In the genomic region with DNA sequence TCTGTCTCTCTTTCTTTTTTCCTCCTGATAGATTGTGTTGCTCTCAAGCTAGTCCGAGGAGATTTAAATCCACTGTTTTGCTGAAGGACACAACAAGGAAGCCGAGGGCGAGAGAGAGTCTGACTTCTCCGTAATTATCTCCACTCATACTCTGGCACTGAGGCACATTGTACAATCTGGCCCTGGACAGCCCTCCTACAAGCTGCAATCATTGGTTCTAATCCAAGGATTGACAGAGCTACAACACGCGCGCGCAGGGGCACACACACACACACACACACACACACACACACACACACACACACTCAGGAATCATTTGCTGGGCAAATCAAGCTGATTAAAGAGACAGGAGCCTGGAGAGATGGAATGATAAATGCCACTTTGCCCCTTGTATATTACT, we compare ENCODE assay signal across 8 mouse cellular contexts. TPM values are rescaled to one million over a fixed set of nuclear protein-coding genes. Genes with fewer than 3 reads are reported as not detected.
DNase-seq lines count a peak whose midpoint lies in the region; ATAC-seq and TF ChIP-seq lines count a peak whose summit lies in the region.

A gene (minus strand): TSS at position 164 of the 400 bp plus-strand sequence.

- H3K4me2 ChIP-seq in kidney, postnatal 0 days (ENCODE audit: low read length), result peak within 1 kb of the TSS; percentile 65
- H3K4me2 ChIP-seq in liver, embryonic 12.5 days, result peak within 1 kb of the TSS; percentile 53

- DNase-seq in adrenal gland, adult (ENCODE audit: inconsistent age in 2 of 2, low spot score in 1 of 2), result peak; percentile 28 to 76
- no peak for DNase-seq in adrenal gland, postnatal 4 days (ENCODE audit: low spot score in 2 of 2)
- peak; percentile 90 for DNase-seq in cerebellum, postnatal 10 days
- DNase-seq in frontal cortex, postnatal 36 days (ENCODE audit: low spot score in 2 of 2), result peak; percentile 62 to 77
- no peak for DNase-seq in kidney, postnatal 0 days (ENCODE audit: low spot score)
- DNase-seq in retina, postnatal 7 days (ENCODE audit: low read depth, low spot score), result peak; percentile 48
- no peak for DNase-seq in spleen, postnatal 4 days (ENCODE audit: low spot score in 2 of 2)

- H3K36me3 ChIP-seq in kidney, postnatal 0 days (ENCODE audit: insufficient read depth, low read length), result no peaks in the 10 kb centered on the region
- H3K36me3 ChIP-seq in liver, embryonic 12.5 days, result no peaks in the 10 kb centered on the region

- 19% methylated on average over 8 of the region's 8 CpGs for WGBS in kidney, postnatal 0 days
- 38% methylated on average over 8 of the region's 8 CpGs for WGBS in liver, embryonic 12.5 days (ENCODE audit: insufficient replicate concordance)

- no peaks in the 10 kb centered on the region for H3K4me1 ChIP-seq in kidney, postnatal 0 days (replicated peaks; ENCODE audit: insufficient read depth, low read length)
- H3K4me1 ChIP-seq in liver, embryonic 12.5 days, result no peaks in the 10 kb centered on the region

- no peak for TF ChIP-seq CTCF in kidney, postnatal 0 days (IDR thresholded peaks at IDR 0.05; ENCODE audit: low read depth)

- H3K9me3 ChIP-seq in kidney, postnatal 0 days (replicated peaks; ENCODE audit: low read length), result no peaks in the 10 kb centered on the region
- H3K9me3 ChIP-seq in liver, embryonic 12.5 days (replicated peaks), result no peaks in the 10 kb centered on the region

- no peak within 1 kb of the TSS for H3K27ac ChIP-seq in kidney, postnatal 0 days
- H3K27ac ChIP-seq in liver, embryonic 12.5 days, result no peak within 1 kb of the TSS

- H3K4me3 ChIP-seq in kidney, postnatal 0 days (replicated peaks; ENCODE audit: low read depth, low read length), result peak within 1 kb of the TSS; percentile 29
- H3K4me3 ChIP-seq in liver, embryonic 12.5 days, result peak within 1 kb of the TSS; percentile 27

- peaks cover 11% of the 10 kb centered on the region; the same call in 1 of the 2 replicates for H3K27me3 ChIP-seq in kidney, postnatal 0 days (ENCODE audit: insufficient read depth, low read length)
- peaks cover 26% of the 10 kb centered on the region for H3K27me3 ChIP-seq in liver, embryonic 12.5 days (replicated peaks)

- no peak for ATAC-seq in kidney, postnatal 0 days (replicated peaks; ENCODE audit: low FRiP score, low read depth)
- no peak for ATAC-seq in liver, embryonic 12.5 days

- no peak within 1 kb of the TSS for H3K9ac ChIP-seq in kidney, postnatal 0 days (ENCODE audit: low read depth, low read length)
- H3K9ac ChIP-seq in liver, embryonic 12.5 days, result no peak within 1 kb of the TSS

RNA-seq across cellular contexts. Expression of the gene that starts here (rescaled TPM):
- total RNA-seq in adrenal gland, postnatal 4 days (2021), result 1 to 10 TPM; 5.4 to 6.2 TPM
- 20.6 and 22.9 TPM in 2 replicates for polyA plus RNA-seq in kidney, postnatal 0 days (2015; fragmentation: Nextera tagmentation; extraction: Ambion mirVana)
- polyA plus RNA-seq in liver, embryonic 12.5 days (2016; fragmentation: Nextera tagmentation; extraction: Ambion mirVana), result 1.7 and 2.2 TPM in 2 replicates

Comparison
In these comparisons a context has a peak if more than half of its experiments do, and no peak if none do; other contexts are left out.
1. DNase-seq: peak in adrenal gland, adult (2 of 2), cerebellum, postnatal 10 days (2 of 2), frontal cortex, postnatal 36 days (2 of 2) and retina, postnatal 7 days (single experiment); none in adrenal gland, postnatal 4 days (0 of 2), kidney, postnatal 0 days (single experiment) and spleen, postnatal 4 days (0 of 2).